ENCODE assay signal across 15 mouse cellular contexts in the genomic region with DNA sequence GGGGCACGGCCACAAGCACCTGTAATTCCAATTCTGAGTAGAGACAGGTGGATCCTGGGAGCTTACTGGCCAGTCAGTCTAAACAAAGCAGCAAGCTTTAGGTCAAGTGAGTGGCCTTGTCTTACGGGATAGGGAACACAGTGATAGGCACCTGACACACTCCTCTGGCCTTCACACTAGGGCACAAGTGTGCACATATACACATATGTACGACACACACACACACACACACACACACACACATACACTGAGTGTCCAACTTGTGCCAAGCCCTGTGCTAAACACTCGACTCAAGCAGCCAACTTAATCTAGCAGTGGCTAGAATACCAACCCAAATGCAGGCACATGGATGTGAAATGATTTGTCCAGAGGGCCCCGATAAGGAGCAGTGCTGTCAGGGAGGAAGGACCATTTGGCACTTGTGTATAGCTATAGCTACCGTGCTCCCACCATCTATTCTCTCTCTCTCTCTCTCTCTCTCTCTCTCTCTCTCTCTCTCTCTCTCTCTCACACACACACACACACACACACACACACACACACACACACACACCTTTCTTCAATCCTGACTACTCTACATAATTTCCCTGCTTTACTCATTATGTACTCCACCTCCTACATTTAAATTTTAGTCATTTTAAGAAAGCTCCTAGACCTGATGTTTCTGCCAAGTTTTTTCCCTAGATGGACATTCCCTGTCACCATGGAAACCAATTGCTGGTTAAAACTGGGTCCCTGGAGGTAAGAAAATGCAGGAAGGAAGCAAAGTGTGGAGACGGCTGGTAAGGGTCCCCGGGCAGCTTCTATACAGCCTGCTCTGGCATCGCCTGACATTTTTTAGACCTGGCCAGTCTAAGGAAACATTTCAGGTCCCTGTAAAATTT.
DNase-seq lines count a peak whose midpoint lies in the region; ATAC-seq and TF ChIP-seq lines count a peak whose summit lies in the region.
"Had no signal": no experiment of that assay in that cellular context is flagged by ENCODE, and none has a peak within 500 bp of the region (broad histone marks: within the 10 kb centered on the region; RNA-seq: fewer than 3 reads in every experiment).

No protein-coding gene starts in this region.

- 78% methylated on average over 9 of the region's 9 CpGs for WGBS in heart, embryonic 10.5 days
- WGBS in heart, embryonic 11.5 days (ENCODE audit: insufficient replicate concordance): 73% methylated on average over 9 of the region's 9 CpGs
- 71% methylated on average over 9 of the region's 9 CpGs for WGBS in neural tube, embryonic 13.5 days
- 64% methylated on average over 9 of the region's 9 CpGs for WGBS in limb, embryonic 14.5 days
- 54% methylated on average over 9 of the region's 9 CpGs for WGBS in neural tube, embryonic 15.5 days

- H3K9ac ChIP-seq in heart, embryonic 11.5 days (ENCODE audit: low read depth, low read length): no peak overlapping the region
- no peak overlapping the region for H3K9ac ChIP-seq in neural tube, embryonic 13.5 days
- H3K9ac ChIP-seq in limb, embryonic 14.5 days (ENCODE audit: low read depth, low read length, severe bottlenecking): no peak overlapping the region
- H3K9ac ChIP-seq in neural tube, embryonic 15.5 days (replicated peaks): no peak overlapping the region
- H3K9ac ChIP-seq: liver, embryonic 12.5 days; stomach, embryonic 15.5 days had no signal

- peak; percentile 57 for DNase-seq in heart, embryonic 10.5 days (ENCODE audit: low spot score)
- no peak for DNase-seq in neural tube, embryonic 10.5 days (ENCODE audit: extremely low spot score, low spot score)
- peak; percentile 41 for DNase-seq in limb, embryonic 14.5 days (ENCODE audit: low spot score)
- DNase-seq in layer of hippocampus, adult 11-12 months (ENCODE audit: low spot score): no peak
- DNase-seq: adrenal gland, adult 2 months; cerebellum, adult 8-10 months; gastrocnemius, postnatal 10 days; spleen, adult 18-20 months had no signal

- H3K27ac ChIP-seq in heart, embryonic 10.5 days: no peak overlapping the region
- H3K27ac ChIP-seq in heart, embryonic 11.5 days (ENCODE audit: low read depth, low read length): no peak overlapping the region
- H3K27ac ChIP-seq in neural tube, embryonic 13.5 days (replicated peaks): peak overlapping the region; percentile 61
- H3K27ac ChIP-seq in limb, embryonic 14.5 days (replicated peaks; ENCODE audit: low read depth, low read length): no peak overlapping the region
- H3K27ac ChIP-seq in neural tube, embryonic 15.5 days (replicated peaks): peak overlapping the region; percentile 73
- H3K27ac ChIP-seq: liver, embryonic 12.5 days; stomach, embryonic 15.5 days had no signal

- H3K4me3 ChIP-seq in heart, embryonic 10.5 days: no peak overlapping the region
- no peak overlapping the region for H3K4me3 ChIP-seq in heart, embryonic 11.5 days (ENCODE audit: low read depth, low read length)
- H3K4me3 ChIP-seq in neural tube, embryonic 13.5 days: no peak overlapping the region
- H3K4me3 ChIP-seq in limb, embryonic 14.5 days (replicated peaks; ENCODE audit: low read length): no peak overlapping the region
- no peak overlapping the region for H3K4me3 ChIP-seq in neural tube, embryonic 15.5 days (replicated peaks)
- H3K4me3 ChIP-seq: liver, embryonic 12.5 days; myocyte; stomach, embryonic 15.5 days had no signal

- H3K27me3 ChIP-seq in heart, embryonic 10.5 days (ENCODE audit: insufficient read depth, poor library complexity, severe bottlenecking): no peaks in the 10 kb centered on the region
- no peaks in the 10 kb centered on the region for H3K27me3 ChIP-seq in heart, embryonic 11.5 days (ENCODE audit: control insufficient read depth, insufficient read depth, low read length)
- no peaks in the 10 kb centered on the region for H3K27me3 ChIP-seq in neural tube, embryonic 13.5 days
- H3K27me3 ChIP-seq in limb, embryonic 14.5 days (ENCODE audit: control insufficient read depth, insufficient read depth, low read length): no peaks in the 10 kb centered on the region
- no peaks in the 10 kb centered on the region for H3K27me3 ChIP-seq in neural tube, embryonic 15.5 days (replicated peaks)
- H3K27me3 ChIP-seq: stomach, embryonic 15.5 days had no signal

- TF ChIP-seq POLR2A in limb, embryonic 14.5 days (IDR thresholded peaks at IDR 0.05; ENCODE audit: borderline replicate concordance, extremely low read depth, insufficient read depth, insufficient read length): no peak

- peaks cover 8% of the 10 kb centered on the region for H3K4me1 ChIP-seq in heart, embryonic 10.5 days
- peaks cover 9% of the 10 kb centered on the region for H3K4me1 ChIP-seq in heart, embryonic 11.5 days (ENCODE audit: control insufficient read depth, insufficient read depth, low read length)
- H3K4me1 ChIP-seq in neural tube, embryonic 13.5 days (replicated peaks): peaks cover 24% of the 10 kb centered on the region
- peaks cover 14% of the 10 kb centered on the region for H3K4me1 ChIP-seq in limb, embryonic 14.5 days (ENCODE audit: control insufficient read depth, insufficient read depth, low read length)
- H3K4me1 ChIP-seq in neural tube, embryonic 15.5 days: peaks cover 21% of the 10 kb centered on the region

- no peaks in the 10 kb centered on the region for H3K36me3 ChIP-seq in heart, embryonic 10.5 days
- H3K36me3 ChIP-seq in heart, embryonic 11.5 days (ENCODE audit: control insufficient read depth, insufficient read depth, low read length): no peaks in the 10 kb centered on the region
- no peaks in the 10 kb centered on the region for H3K36me3 ChIP-seq in neural tube, embryonic 13.5 days
- no peaks in the 10 kb centered on the region for H3K36me3 ChIP-seq in limb, embryonic 14.5 days (ENCODE audit: control insufficient read depth, insufficient read depth, low read length)
- H3K36me3 ChIP-seq in neural tube, embryonic 15.5 days: no peaks in the 10 kb centered on the region
- H3K36me3 ChIP-seq: G1E; liver, embryonic 12.5 days; stomach, embryonic 15.5 days had no signal

- H3K4me2 ChIP-seq in heart, embryonic 11.5 days: no peak overlapping the region
- H3K4me2 ChIP-seq in neural tube, embryonic 13.5 days: no peak overlapping the region
- no peak overlapping the region for H3K4me2 ChIP-seq in limb, embryonic 14.5 days (replicated peaks; ENCODE audit: low read depth, low read length, severe bottlenecking)
- no peak overlapping the region for H3K4me2 ChIP-seq in neural tube, embryonic 15.5 days
- H3K4me2 ChIP-seq: liver, embryonic 12.5 days; stomach, embryonic 15.5 days had no signal

- H3K9me3 ChIP-seq in heart, embryonic 10.5 days: no peaks in the 10 kb centered on the region
- no peaks in the 10 kb centered on the region for H3K9me3 ChIP-seq in heart, embryonic 11.5 days (replicated peaks; ENCODE audit: control insufficient read depth, low read length)
- no peaks in the 10 kb centered on the region for H3K9me3 ChIP-seq in neural tube, embryonic 13.5 days
- H3K9me3 ChIP-seq in limb, embryonic 14.5 days (ENCODE audit: control insufficient read depth, low read length): no peaks in the 10 kb centered on the region
- H3K9me3 ChIP-seq in neural tube, embryonic 15.5 days (replicated peaks): no peaks in the 10 kb centered on the region
- H3K9me3 ChIP-seq: G1E; liver, embryonic 12.5 days; stomach, embryonic 15.5 days had no signal

- no peak for ATAC-seq in heart, embryonic 11.5 days (replicated peaks; ENCODE audit: insufficient number of reproducible peaks, low FRiP score, low TSS enrichment)
- peak; percentile 74 for ATAC-seq in neural tube, embryonic 13.5 days (ENCODE audit: low read depth)
- 0 out of 2 replicates have a peak, but pooled peaks have one; percentile 30 for ATAC-seq in limb, embryonic 14.5 days (ENCODE audit: low FRiP score, low read depth)
- ATAC-seq in neural tube, embryonic 15.5 days (ENCODE audit: low FRiP score): peak; percentile 81
- ATAC-seq: liver, embryonic 12.5 days had no signal

Comparison
In these comparisons a context has a peak if more than half of its experiments do, and no peak if none do; other contexts are left out.
1. DNase-seq: peak in heart, embryonic 10.5 days (single experiment) and limb, embryonic 14.5 days (single experiment); none in neural tube, embryonic 10.5 days (single experiment) and layer of hippocampus, adult 11-12 months (single experiment).
2. H3K27ac ChIP-seq: peak in neural tube, embryonic 13.5 days (single experiment) and neural tube, embryonic 15.5 days (single experiment); none in heart, embryonic 10.5 days (single experiment), heart, embryonic 11.5 days (single experiment) and limb, embryonic 14.5 days (single experiment).